Mouse (Mus musculus) erythroblast, embryonic 14.5 days (primary cell): ENCODE measurements around the gene Slc48a1.

Experiments used
- GATA1 ChIP-seq: IDR thresholded peaks from 2 replicates; pipeline ENCODE4 v1.6.1; 2012; ENCODE audit warnings: low read length, inconsistent platforms, mixed read lengths
- TAL1 ChIP-seq: IDR thresholded peaks from 3 replicates; pipeline ENCODE4 v1.6.1; 2012; ENCODE audit warnings: low read length, inconsistent platforms, mixed read lengths

DNA sequence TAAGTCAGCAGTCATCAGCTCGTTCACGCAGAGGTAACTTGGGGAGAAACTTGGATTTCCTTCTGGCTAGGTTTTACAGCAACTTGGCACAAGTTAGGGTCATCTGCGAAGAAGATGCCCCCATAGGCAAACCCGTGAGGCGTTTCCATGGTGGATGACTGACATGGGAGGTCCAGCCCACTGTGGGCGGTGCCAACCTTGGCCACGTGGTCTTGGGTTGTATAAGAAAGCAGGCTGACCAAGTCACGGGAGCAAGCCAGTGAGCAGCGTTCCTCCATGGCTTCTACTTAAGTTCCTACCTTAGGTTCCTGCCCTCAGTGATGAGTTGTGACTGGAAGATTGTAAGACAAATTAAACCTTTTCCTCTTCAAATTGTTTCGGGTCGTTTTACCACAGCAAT, 46.3 kb upstream of the Slc48a1 start:
- TF ChIP-seq GATA1 (no peak), TAL1 (no peak)
